Comparison of ENCODE assay signal across 8 mouse cellular contexts in the genomic region with DNA sequence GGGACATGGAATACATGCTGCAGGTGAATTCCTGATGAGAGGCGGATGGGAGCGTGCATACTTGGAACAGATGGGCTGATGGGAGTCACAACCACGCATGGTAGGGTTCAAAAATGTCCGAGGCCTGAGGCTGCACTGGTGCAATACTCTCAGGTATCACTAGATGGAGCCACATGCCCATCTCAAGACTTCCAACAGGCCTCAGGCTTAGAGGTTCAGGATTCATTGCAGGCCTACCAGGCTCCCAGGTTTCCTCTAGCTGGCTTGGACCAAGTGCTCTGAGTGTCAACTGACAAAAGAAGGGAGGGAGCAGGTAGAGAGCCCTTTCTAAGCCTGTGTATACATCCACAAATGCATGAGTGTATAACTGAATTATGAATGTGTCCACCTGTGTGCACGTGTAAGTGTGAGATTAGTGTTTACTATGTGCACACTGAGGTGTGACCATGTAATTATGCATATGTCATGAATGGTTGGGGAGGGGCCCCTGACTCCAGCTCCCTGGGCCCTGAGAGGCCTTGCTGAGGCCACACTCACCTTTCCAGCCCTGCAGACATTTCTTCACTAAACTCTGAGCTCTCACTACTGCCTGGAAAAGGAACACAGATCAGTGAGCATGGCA. TPM values are rescaled to one million over a fixed set of nuclear protein-coding genes. Genes with fewer than 3 reads are reported as not detected.
DNase-seq lines count a peak whose midpoint lies in the region; ATAC-seq and TF ChIP-seq lines count a peak whose summit lies in the region.

No protein-coding gene starts in this region.

- H3K9ac ChIP-seq in heart, postnatal 0 days (replicated peaks; ENCODE audit: low read depth, low read length): no peak overlapping the region

- peaks cover 3% of the 10 kb centered on the region; the same call in 1 of the 2 replicates for H3K36me3 ChIP-seq in E14TG2a.4 (ENCODE audit: insufficient read depth, low read length)
- H3K36me3 ChIP-seq in heart, postnatal 0 days (replicated peaks; ENCODE audit: control insufficient read depth, insufficient read depth, low read length): no peaks in the 10 kb centered on the region

- 28% methylated on average over 5 of the region's 5 CpGs for WGBS in heart, postnatal 0 days
- 21% methylated on average over 5 of the region's 5 CpGs for WGBS in olfactory bulb, adult 2 months

- no peaks in the 10 kb centered on the region for H3K27me3 ChIP-seq in E14TG2a.4 (ENCODE audit: insufficient read depth, low read length)
- H3K27me3 ChIP-seq in heart, postnatal 0 days (ENCODE audit: control insufficient read depth, insufficient read depth, low read length): no peaks in the 10 kb centered on the region

- no peaks in the 10 kb centered on the region for H3K9me3 ChIP-seq in E14TG2a.4 (ENCODE audit: low read length)
- H3K9me3 ChIP-seq in heart, postnatal 0 days (replicated peaks; ENCODE audit: control insufficient read depth, low read length): no peaks in the 10 kb centered on the region

- peak; percentile 98 for TF ChIP-seq CTCF in E14TG2a.4 (conservative IDR thresholded peaks at IDR 0.05; ENCODE audit: low read length)
- peak; percentile 85 for TF ChIP-seq CTCF in embryonic fibroblast, embryonic 13.5 days (IDR thresholded peaks at IDR 0.05; ENCODE audit: borderline replicate concordance, insufficient read depth, low read length)
- peak; percentile 98 for TF ChIP-seq CTCF in heart, postnatal 0 days (IDR thresholded peaks at IDR 0.05; ENCODE audit: low read depth)
- TF ChIP-seq CTCF in olfactory bulb, adult 2 months (IDR thresholded peaks at IDR 0.05; ENCODE audit: insufficient read depth, low read depth, low read length): peak; percentile 61; the same call in 1 of the 2 replicates

- H3K4me2 ChIP-seq in heart, postnatal 0 days (ENCODE audit: low read depth, low read length): no peak overlapping the region

- H3K4me1 ChIP-seq in E14TG2a.4 (replicated peaks; ENCODE audit: low read depth, low read length): peaks cover 27% of the 10 kb centered on the region
- no peaks in the 10 kb centered on the region for H3K4me1 ChIP-seq in embryonic fibroblast, embryonic 13.5 days (ENCODE audit: control insufficient read depth, insufficient read depth, low read length)
- H3K4me1 ChIP-seq in heart, postnatal 0 days (ENCODE audit: control insufficient read depth, insufficient read depth): peaks cover 3% of the 10 kb centered on the region
- H3K4me1 ChIP-seq in olfactory bulb, adult 2 months (ENCODE audit: control insufficient read depth, insufficient read depth, low read length): peaks cover 6% of the 10 kb centered on the region; the same call in 1 of the 2 replicates

- DNase-seq in brain, adult 2 months (ENCODE audit: low read depth, low spot score): peak; percentile 91
- DNase-seq in heart, postnatal 0 days (ENCODE audit: low spot score): peak; percentile 81
- DNase-seq in kidney, postnatal 14 days: peak; percentile 85
- peak; percentile 61 to 65 for DNase-seq in lung, adult 18-20 months
- peak; percentile 70 for DNase-seq in thymus, postnatal 0 days (ENCODE audit: low spot score)

- ATAC-seq in heart, postnatal 0 days (ENCODE audit: insufficient read depth, low read depth): peak; percentile 47; the same call in 1 of the 2 replicates

- no peak for TF ChIP-seq EP300 in heart, postnatal 0 days (IDR thresholded peaks at IDR 0.05; ENCODE audit: low read depth)

- H3K27ac ChIP-seq in embryonic fibroblast, embryonic 13.5 days (ENCODE audit: insufficient read depth, low read length): no peak overlapping the region
- no peak overlapping the region for H3K27ac ChIP-seq in heart, postnatal 0 days (ENCODE audit: low read depth)
- H3K27ac ChIP-seq in olfactory bulb, adult 2 months (ENCODE audit: insufficient read depth, low read depth, low read length): no peak overlapping the region

- no peak for TF ChIP-seq POLR2A in embryonic fibroblast, embryonic 13.5 days (IDR thresholded peaks at IDR 0.05; ENCODE audit: low read depth, low read length)
- no peak for TF ChIP-seq POLR2A in olfactory bulb, adult 2 months (IDR thresholded peaks at IDR 0.05; ENCODE audit: insufficient read depth, low read depth, low read length)

- H3K4me3 ChIP-seq in E14TG2a.4 (replicated peaks; ENCODE audit: low read length): no peak overlapping the region
- no peak overlapping the region for H3K4me3 ChIP-seq in embryonic fibroblast, embryonic 13.5 days (ENCODE audit: insufficient read depth, low read length)
- no peak overlapping the region for H3K4me3 ChIP-seq in heart, postnatal 0 days (ENCODE audit: low read depth, low read length)
- H3K4me3 ChIP-seq in olfactory bulb, adult 2 months (ENCODE audit: insufficient read depth, low read depth, low read length): no peak overlapping the region

RNA-seq across cellular contexts. Expression of gene Garnl3, which starts 23.4 kb away (rescaled TPM):
- 11.9 and 16.6 TPM in 2 replicates for polyA plus RNA-seq in embryonic fibroblast, embryonic 13.5 days (2011; ENCODE audit: insufficient read length, low read depth, missing spikeins)
- 4.0 and 6.3 TPM in 2 replicates for total RNA-seq in heart, postnatal 0 days (2014; rRNA removed; ENCODE audit: low replicate concordance)
- 6.1 TPM in 2 replicates for polyA plus RNA-seq in heart, postnatal 0 days (2015; fragmentation: Nextera tagmentation; extraction: Ambion mirVana)
- polyA plus RNA-seq in olfactory bulb, adult 2 months (2012; ENCODE audit: insufficient read depth, insufficient read length, low replicate concordance, missing spikeins): not detected in 2 replicates
- 0.81 and 1.0 TPM in 2 replicates for polyA plus RNA-seq in thymus, postnatal 0 days (2015; fragmentation: Nextera tagmentation; extraction: Ambion mirVana)
